Mouse (Mus musculus) T-cell, adult 2 months (primary cell): ENCODE results near the gene Cdk14.

Experiments used
- DNase-seq: peaks from one replicate; pipeline ENCODE4 v3.0.0; 2022; ENCODE audit warnings: low spot score

Gene Cdk14

GRCm38 (mm10) chr5:5056102-5056883 is 363.8 kb downstream of the Cdk14 start:
- no peak for DNase-seq

GRCm38 (mm10) chr5:5055494-5055893 is 364.6 kb downstream of the Cdk14 start:
- no peak for DNase-seq

GRCm38 (mm10) chr5:5054270-5054669 is 365.8 kb downstream of the Cdk14 start:
- DNase-seq = no peak

- DNase-seq = no peak
Measured at GRCm38 (mm10) chr5:5044326-5044725, 375.8 kb downstream of the Cdk14 start.

GRCm38 (mm10) chr5:5042735-5043134 is 377.4 kb downstream of the Cdk14 start:
- DNase-seq = no peak

GRCm38 (mm10) chr5:5041480-5041879 is 378.6 kb downstream of the Cdk14 start:
- DNase-seq = no peak

GRCm38 (mm10) chr5:5039700-5040284 is 380.3 kb downstream of the Cdk14 start:
- no peak for DNase-seq

- no peak for DNase-seq
Measured at GRCm38 (mm10) chr5:5033445-5033844, 386.7 kb downstream of the Cdk14 start.

- DNase-seq = no peak
Measured at GRCm38 (mm10) chr5:5032847-5033246, 387.3 kb downstream of the Cdk14 start.

GRCm38 (mm10) chr5:5032446-5032845 is 387.7 kb downstream of the Cdk14 start:
- DNase-seq = no peak

- DNase-seq = no peak
Measured at GRCm38 (mm10) chr5:5030431-5030830, 389.7 kb downstream of the Cdk14 start.

GRCm38 (mm10) chr5:5018959-5019358 is 401.2 kb downstream of the Cdk14 start:
- DNase-seq = no peak

- DNase-seq = no peak
Measured at GRCm38 (mm10) chr5:5018242-5018641, 401.9 kb downstream of the Cdk14 start.

GRCm38 (mm10) chr5:5013783-5014182 is 406.3 kb downstream of the Cdk14 start:
- DNase-seq = no peak

- no peak for DNase-seq
Measured at GRCm38 (mm10) chr5:5012521-5013346, 407.4 kb downstream of the Cdk14 start.

- no peak for DNase-seq
Measured at GRCm38 (mm10) chr5:5008153-5008745, 411.9 kb downstream of the Cdk14 start.

GRCm38 (mm10) chr5:5007489-5008152 is 412.5 kb downstream of the Cdk14 start:
- DNase-seq = no peak

GRCm38 (mm10) chr5:5005633-5006032 is 414.5 kb downstream of the Cdk14 start:
- no peak for DNase-seq

GRCm38 (mm10) chr5:5004740-5005139 is 415.4 kb downstream of the Cdk14 start:
- DNase-seq = no peak

GRCm38 (mm10) chr5:4993192-4993601 is 426.9 kb downstream of the Cdk14 start:
- DNase-seq = no peak

- DNase-seq = no peak
Measured at GRCm38 (mm10) chr5:4991023-4991422, 429.1 kb downstream of the Cdk14 start.

GRCm38 (mm10) chr5:4990237-4990636 is 429.9 kb downstream of the Cdk14 start:
- no peak for DNase-seq
